Mouse (Mus musculus) hindbrain, embryonic 12.5 days (tissue): ENCODE results near the gene Zbtb38. TPM values are rescaled to one million over a fixed set of nuclear protein-coding genes. Genes with fewer than 3 reads are reported as not detected.

Experiments used
- ATAC-seq: fragments of 200-750 bp; cut with Nextera tagmentation; 2 replicates; pipeline ENCODE4 v1.8.0; 2017; ENCODE audit warnings: moderate TSS enrichment; ENCODE audit not compliant: low FRiP score
- H3K27ac ChIP-seq: fragments of 300-500 bp; sonication (generic); 2 replicates; pipeline ENCODE4 v1.5.1; 2016; ENCODE audit warnings: mild to moderate bottlenecking
- H3K27me3 ChIP-seq: fragments of 300-500 bp; sonication (generic); 2 replicates; pipeline ENCODE4 v1.6.1; 2016; ENCODE audit warnings: mild to moderate bottlenecking
- H3K36me3 ChIP-seq: fragments of 300-500 bp; sonication (generic); 2 replicates; pipeline ENCODE4 v1.6.1; 2016; ENCODE audit warnings: mild to moderate bottlenecking
- H3K4me1 ChIP-seq: fragments of 300-500 bp; sonication (generic); 2 replicates; pipeline ENCODE4 v1.6.1; 2016
- H3K4me2 ChIP-seq: fragments of 300-500 bp; sonication (generic); replicated peaks from 2 replicates; pipeline ENCODE4 v1.6.1; 2016; ENCODE audit warnings: mild to moderate bottlenecking
- H3K4me3 ChIP-seq: fragments of 300-500 bp; sonication (generic); 2 replicates; pipeline ENCODE4 v1.5.1; 2016; ENCODE audit warnings: mild to moderate bottlenecking
- H3K9ac ChIP-seq: fragments of 300-500 bp; sonication (generic); 2 replicates; pipeline ENCODE4 v1.6.1; 2016; ENCODE audit warnings: mild to moderate bottlenecking, moderate library complexity
- H3K9me3 ChIP-seq: fragments of 300-500 bp; sonication (generic); replicated peaks from 2 replicates; pipeline ENCODE4 v1.6.1; 2016; ENCODE audit warnings: mild to moderate bottlenecking
- WGBS: fragments of 180-500 bp; shearing (Covaris S2); methylation state at CpG from one replicate; pipeline ENCODE4 v1.1.7; 2016; 5-methylcytosine and 5-hydroxymethylcytosine counted together
- polyA plus RNA-seq: library from polyadenylated mRNA; unstranded; fragments of >200 nt; fragmentation: Nextera tagmentation; extraction: Ambion mirVana; gene quantifications from 2 replicates; pipeline ENCODE4 v1.2.1, GENCODE M21; 2016

Gene Zbtb38
- polyA plus RNA-seq, 1 experiment from 2014 or later = 18.0 TPM

GRCm38 (mm10) chr9:96633771-96634170 lies 118.9 kb downstream of the Zbtb38 start:
- Histone ChIP-seq H3K4me3 (no peak overlapping the region), H3K27me3 (peaks cover 11% of the 10 kb centered on the region; the same call in 1 of the 2 replicates), H3K9me3 (no peaks in the 10 kb centered on the region), H3K4me2 (no peak overlapping the region), H3K4me1 (0 out of 2 replicates have a peak, but pooled peaks cover 4% of the 10 kb centered on the region), H3K27ac (no peak overlapping the region), H3K36me3 (no peaks in the 10 kb centered on the region), H3K9ac (no peak overlapping the region)
- WGBS = 84% methylated on average over 2 of the region's 2 CpGs
- ATAC-seq = no peak

Other genes starting within 250 kb of the Zbtb38 start
- gene Gm28729, start 227.6 kb downstream of the Zbtb38 start, polyA plus RNA-seq = 0.52 and 0.61 TPM in 2 replicates
- 20.2 and 20.4 TPM in 2 replicates for gene Rasa2, start 121.2 kb downstream of the Zbtb38 start, polyA plus RNA-seq
- gene Pxylp1, start 139.8 kb upstream of the Zbtb38 start, polyA plus RNA-seq = 56.9 and 59.9 TPM in 2 replicates